Mouse (Mus musculus) G1E (cell line): ENCODE measurements around the gene Klhl5.

ENCODE experiments used
- CTCF ChIP-seq: IDR thresholded peaks from 2 replicates; pipeline ENCODE4 v1.5.1; 2012; ENCODE audit warnings: low read depth, low read length, inconsistent platforms, mixed read lengths
- GATA1 ChIP-seq: IDR thresholded peaks from 2 replicates; pipeline ENCODE4 v1.6.1; 2012; ENCODE audit warnings: borderline replicate concordance, low read length, inconsistent platforms, mixed read lengths
- POLR2AphosphoS5 ChIP-seq: IDR thresholded peaks from 2 replicates; pipeline ENCODE4 v1.6.1; 2012; ENCODE audit warnings: low read depth, low read length, inconsistent platforms; ENCODE audit not compliant: insufficient replicate concordance
- TAL1 ChIP-seq: conservative IDR thresholded peaks from 2 replicates; pipeline ENCODE4 v1.6.1; 2012; ENCODE audit warnings: low read depth, low read length, inconsistent platforms, mixed read lengths

- TF ChIP-seq POLR2AphosphoS5 (no peak), TAL1 (no peak), CTCF (no peak), GATA1 (no peak)
Observed at GRCm38 (mm10) chr5:65170206-65170605, 62.9 kb downstream of the Klhl5 start.
